Mouse (Mus musculus): ENCODE measurements around the gene Ect2l.

The Ect2l gene

DNA sequence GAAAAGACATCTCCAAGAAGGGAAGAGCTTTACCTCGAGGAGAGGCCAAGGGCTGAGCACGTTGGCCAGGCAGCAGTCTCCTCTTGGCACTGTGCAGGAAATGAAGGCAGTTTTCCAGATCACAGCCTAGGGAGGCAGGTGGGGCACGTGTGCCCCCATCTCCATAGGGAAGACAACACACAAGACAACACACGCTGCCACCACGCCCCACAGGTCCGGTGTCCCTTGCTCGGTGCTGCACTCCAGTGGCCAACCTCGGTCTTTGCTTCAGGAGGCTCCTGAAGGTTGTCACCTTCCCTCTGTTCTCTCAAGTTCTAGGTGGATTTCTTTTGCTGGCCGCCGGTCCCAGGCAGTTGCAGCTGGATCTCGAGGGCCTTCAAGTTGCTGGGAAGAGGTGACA lies at the start of gene Ect2l:
TSS of gene Ect2l (minus strand) at position 165 of the 400 bp plus-strand sequence.
- in situ Hi-C loops (cut with MboI, MseI) = loop anchor here (5.0 kb wide), 2 partner anchors 468 to 473 kb away; no protein-coding TSS in a partner anchor

DNA sequence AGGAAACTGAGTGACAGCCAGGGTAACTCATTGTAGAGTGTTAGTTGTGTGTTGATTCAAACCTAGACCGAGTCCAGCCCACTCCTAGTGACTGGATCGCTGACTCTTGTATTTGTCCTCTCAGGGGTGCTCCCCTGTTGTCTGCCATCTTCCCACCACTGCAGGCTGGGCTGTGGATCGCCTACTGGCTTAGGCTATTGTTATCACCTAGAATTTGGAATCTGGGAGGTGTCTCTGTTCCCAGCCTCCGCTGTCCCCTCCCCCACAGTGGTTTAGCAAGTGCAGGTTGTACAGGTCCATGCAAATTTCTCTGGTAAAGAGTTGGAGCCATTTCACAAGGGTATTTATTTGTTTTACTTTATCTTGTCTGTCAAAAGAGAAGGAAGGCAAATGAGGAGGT lies 40.7 kb upstream of the Ect2l start:
- in situ Hi-C loops (cut with MboI, MseI) = no loop called here

DNA sequence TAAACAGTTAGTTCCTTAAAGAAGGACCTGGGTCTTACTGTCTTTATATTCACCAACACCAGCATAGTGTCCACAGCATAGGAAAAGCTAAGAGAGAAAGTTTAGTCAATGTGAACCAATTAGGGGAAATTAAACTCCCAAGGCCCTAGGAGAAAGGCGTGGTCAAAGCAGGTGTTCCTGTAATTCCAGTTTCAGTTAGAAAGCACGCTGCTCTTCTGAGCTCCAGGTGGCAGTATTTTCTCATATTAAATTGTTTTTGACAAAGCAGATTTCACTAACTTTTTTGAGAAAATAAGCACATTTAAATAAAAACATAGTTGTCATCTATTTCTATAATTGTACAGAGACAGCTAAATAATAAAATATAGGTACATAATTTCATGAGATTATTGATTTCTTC lies 32.9 kb upstream of the Ect2l start:
- in situ Hi-C loops (cut with MboI, MseI) = no loop called here

DNA sequence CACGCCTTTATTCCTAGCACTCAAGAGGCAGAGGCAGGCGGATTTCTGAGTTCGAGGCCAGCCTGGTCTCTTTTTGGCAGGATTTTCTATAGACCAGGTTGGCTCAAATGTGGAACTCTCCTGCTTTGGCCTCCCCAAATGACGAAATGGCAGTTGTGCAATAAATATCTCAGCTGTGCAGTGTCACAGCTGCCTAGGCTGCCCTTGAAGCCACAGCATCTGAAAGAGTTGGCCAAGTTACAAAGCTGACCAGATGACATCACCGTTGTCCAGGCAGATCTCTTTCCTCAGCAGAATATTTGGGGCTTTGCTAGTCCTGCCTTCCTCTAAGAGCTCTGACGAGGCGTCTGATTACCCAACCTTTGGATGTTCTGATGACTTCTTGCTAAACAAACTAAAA lies 26.5 kb upstream of the Ect2l start:
- in situ Hi-C loops (cut with MboI, MseI) = no loop called here

DNA sequence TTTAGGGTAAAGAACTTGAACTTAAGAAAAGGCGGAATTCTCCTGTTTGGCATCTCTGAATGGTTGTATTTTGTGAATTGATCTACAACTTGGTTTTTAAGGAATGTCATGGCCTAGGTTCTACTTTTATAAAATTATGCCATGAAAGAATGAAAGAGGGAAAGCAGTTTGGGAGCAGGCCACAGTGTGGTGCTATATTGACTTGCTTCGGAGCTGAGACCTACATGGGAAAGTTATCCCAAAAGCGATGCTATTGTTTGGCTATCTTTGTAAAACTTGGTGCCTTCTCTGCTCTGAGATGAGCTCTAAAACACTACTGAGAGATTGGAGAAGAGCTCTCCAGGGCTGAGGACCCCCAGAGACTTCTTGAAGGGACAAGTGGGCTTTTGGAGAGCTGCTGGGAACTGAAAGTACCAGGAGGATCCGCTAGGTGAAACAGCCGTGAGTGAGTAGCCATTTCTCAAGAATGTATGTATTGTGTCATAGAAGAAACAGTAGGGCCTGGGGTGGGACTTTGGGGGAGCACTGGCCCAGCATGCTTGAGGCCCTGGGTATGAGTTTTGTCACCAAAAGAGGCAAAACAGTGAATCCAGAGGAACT lies 25.7 kb upstream of the Ect2l start:
- in situ Hi-C loops (cut with MboI, MseI) = no loop called here

DNA sequence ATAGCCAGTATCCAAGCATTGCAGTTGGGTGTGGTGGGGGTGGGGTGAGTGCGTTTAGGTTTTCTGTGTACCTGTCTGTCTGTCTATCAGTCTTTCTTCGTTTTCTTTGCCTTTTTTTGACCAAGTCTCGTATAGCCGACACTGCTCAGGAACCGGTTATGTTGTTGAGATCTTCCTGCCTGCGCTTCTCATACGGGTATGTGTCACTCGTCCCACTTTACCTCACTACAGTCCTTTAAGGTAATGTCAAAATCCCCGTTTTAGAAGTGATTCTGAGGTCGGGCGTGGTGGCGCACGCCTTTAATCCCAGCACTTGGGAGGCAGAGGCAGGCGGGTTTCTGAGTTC lies 24.7 kb upstream of the Ect2l start:
- in situ Hi-C loops (cut with MboI, MseI) = no loop called here

DNA sequence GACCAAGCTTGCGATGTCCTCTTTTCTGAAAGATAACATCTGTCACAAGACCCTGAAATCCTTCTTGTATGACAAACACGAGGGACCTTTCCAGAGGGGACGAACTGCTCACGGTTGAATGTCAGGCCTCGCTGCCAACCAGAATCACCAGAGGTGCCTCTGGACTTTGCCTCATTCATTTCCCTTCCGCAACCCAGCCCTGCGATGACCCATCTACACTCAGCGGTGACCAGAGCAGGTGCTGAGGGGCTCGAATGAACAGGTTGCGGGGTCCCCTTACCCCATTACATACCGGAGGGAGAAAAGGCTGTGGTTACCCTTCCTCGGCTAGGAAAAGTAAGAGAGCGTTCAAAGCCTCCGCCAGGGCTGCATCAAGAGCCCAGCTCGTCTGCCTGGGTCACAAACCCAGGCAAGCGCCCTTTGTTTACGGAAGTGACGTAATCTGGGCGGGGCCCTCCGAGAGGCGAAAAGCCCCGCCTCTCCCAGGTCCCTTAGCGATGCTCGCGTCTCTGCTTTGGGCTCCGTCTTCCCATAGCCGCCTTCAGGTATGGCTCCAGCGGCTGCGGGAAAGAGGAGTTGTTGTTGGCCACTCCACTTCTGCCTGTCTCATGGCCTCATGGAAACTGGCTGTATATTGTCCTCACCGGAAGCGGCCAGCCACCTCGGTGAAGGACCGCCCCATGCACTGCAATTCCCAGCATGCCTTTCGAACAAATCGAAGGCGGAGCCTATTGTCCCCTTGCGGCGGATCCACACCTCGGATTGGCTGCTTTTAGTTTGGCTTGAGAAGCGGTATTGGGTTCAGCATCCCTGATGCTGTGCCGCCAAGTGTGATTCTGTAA lies 24.1 kb upstream of the Ect2l start, which contains the start of gene Ccdc28a:
TSS of gene Ccdc28a (minus strand) at position 439 of the 842 bp plus-strand sequence.
- in situ Hi-C loops (cut with MboI, MseI) = no loop called here

DNA sequence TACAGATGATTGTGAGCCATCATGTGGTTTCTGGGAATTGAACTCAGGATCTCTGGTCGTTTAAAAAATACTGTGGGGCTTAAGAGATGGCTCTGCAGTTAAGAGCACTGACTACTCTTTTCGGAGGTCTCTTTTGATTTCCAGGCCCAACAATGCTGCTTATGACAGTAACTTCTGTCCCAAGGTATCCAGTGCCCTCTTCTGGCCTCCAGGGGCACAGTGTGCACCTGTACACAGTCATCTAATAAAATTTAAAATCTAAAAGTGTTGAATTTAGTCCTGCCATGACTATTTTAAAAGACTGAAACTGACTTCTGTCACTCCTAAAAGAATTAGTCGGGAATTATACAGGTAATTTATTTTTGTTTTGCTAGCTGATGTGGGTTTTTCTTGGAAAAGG lies 23.2 kb upstream of the Ect2l start:
- in situ Hi-C loops (cut with MboI, MseI) = no loop called here

DNA sequence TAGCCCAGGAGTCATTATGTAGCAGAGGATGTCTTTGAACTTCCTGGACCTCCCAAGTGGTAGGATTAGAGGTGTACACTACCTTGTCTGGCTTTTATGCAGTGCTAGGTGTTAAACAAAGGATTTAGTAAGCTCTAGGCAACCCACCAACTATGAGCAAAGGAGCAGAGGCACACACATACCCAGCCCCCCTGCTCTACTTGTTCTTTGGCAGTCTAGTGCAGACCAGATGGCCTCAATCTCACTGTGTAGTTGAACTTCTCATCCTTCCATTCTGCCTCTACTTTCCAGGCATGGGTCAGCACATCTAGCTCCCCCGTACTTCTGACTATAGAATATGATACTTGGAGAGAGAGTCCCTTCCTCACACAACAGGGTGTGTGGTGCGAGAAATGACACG lies 13.7 kb upstream of the Ect2l start:
- in situ Hi-C loops (cut with MboI, MseI) = no loop called here

DNA sequence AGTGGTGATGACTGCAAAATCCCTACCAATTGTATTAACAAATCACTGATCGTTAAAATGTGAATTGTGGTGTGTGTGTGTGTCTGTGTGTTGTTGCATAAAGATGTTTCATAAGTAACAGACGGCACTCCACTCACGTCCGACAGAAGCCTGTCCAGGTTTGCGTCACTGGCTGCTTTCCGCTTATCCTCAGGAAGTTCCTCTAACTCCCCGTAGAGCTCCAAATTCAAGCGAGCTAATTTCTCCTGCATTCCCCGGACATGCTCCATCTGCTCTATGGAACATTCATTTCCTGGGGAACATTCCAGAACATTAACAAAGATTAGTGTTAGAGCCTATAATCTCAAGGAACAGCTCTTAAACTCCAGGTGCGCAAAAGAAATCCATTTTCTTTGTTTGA lies 8.7 kb upstream of the Ect2l start:
- in situ Hi-C loops (cut with MboI, MseI) = no loop called here

DNA sequence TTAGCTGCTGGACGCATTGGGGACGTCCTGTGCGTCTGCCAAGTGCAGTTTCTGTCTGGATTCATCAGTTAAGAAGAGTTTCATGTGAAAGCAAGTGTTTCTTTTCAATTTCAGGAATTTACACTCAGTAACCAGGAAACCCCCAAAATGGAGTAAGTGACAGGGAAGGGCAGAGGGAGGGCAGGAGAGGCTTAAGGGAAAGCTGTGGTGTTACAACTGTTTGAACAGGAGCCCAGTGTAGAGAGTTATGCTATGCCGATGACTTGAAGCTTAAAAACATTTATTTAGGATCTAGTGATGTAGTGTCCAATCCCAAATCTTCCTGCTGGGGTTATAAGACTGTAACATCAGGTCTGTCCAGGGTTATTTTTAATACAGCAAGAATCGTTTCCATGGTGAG lies 3.4 kb upstream of the Ect2l start:
- in situ Hi-C loops (cut with MboI, MseI) = loop anchor here (5.0 kb wide), 2 partner anchors 472 to 477 kb away; no protein-coding TSS in a partner anchor

DNA sequence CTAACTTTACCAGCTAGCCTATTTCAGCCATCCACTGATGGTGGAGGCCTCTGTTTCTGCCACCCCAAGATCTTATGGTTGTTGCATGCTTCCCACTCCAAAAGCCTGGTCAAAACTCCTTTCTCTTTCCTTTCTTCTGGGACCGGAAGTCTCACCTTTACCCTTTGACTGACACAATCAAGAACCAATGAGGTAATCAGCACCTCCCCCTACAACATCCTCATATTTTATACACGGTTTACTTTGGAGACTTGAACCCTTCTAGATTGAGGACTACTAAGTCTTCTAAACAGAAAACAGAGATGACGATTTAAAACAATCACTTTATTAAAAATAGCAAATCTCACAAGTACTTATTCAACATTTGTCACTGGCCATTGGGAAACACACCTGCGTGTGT lies 2.7 kb upstream of the Ect2l start:
- in situ Hi-C loops (cut with MboI, MseI) = loop anchor here (5.0 kb wide), 2 partner anchors 471 to 476 kb away; no protein-coding TSS in a partner anchor

DNA sequence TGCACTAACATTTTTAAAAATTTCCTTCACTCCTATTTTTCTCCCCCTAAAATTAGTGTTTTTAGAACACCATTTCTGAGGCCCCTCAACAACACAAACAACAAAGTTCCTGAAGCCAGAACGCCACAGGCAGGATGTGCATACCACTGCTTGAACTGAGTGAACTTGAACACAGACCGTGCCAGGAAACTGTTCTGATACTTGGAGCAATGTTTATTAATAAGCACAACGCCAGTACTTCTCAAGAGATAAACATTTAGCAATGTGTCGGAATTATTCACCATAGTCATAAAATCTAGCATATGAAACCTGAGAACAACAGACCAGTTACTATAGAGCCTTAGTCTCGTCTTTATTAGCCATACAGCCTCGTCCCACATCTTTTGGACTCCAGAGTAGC lies 571 bp downstream of the Ect2l start:
- in situ Hi-C loops (cut with MboI, MseI) = loop anchor here (5.0 kb wide), 2 partner anchors 468 to 473 kb away; no protein-coding TSS in a partner anchor

DNA sequence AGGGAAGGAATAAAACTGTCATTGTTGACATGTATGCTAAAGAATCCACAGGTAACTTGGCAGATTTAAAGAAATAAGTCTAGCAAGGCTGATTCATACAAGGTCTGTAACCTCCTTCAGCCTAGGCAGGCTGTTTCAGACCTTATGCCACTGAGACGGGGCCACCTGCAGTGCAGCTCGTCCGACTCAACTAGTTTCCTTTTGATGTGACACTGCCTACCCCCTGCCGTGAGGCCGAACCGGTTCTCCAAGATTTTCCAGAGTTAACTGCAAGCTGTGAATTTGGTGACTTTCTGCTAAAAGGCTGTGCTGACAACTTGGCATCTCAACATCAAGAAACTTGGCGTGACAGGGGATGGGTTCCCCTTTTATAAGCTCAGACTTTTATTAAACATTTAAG lies 6.6 kb downstream of the Ect2l start:
- in situ Hi-C loops (cut with MboI, MseI) = loop anchor here in 1 of 2 experiments (5.0 kb wide), 1 partner anchor 152 kb away; no protein-coding TSS in a partner anchor

DNA sequence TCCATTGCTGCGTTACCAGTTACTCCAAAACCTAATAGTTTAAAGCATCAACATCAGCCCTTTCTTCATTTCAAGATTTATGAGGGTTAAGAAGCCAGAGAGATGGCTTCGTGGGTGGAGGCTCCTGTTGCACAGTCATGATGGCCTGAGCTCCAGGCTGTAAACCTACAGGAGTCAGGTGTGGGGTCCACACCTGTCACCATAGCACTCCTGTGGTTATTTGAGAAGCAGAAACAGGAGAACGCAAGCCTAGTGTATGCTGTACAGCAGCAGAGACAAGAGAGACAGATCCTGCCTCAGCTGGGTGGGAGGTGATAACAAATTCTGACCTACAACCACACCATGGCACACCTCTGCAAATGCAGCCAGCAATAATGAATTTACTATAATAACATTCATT lies 8.3 kb downstream of the Ect2l start:
- in situ Hi-C loops (cut with MboI, MseI) = loop anchor here in 1 of 2 experiments (5.0 kb wide), 1 partner anchor 150 kb away; no protein-coding TSS in a partner anchor

DNA sequence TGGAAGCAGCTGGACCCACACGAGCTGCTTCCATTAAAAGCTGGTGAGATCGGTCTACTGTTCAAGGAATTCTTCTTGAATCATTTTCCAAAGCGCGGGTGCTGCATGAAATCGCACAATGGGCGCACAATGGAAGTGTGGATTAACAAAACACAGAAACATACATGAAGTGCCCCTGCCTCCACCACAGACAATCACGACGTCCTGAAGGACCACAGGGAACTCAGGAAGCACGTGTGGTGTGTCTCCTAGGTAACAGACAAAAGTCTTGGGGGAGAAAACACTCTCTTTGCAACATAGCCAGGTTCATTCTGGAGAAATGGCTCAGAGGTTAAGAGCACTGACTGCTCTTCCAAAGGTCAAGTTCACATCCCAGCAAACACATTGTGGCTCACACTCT lies 10.0 kb downstream of the Ect2l start:
- in situ Hi-C loops (cut with MboI, MseI) = loop anchor here in 1 of 2 experiments (5.0 kb wide), 1 partner anchor 148 kb away; no protein-coding TSS in a partner anchor

DNA sequence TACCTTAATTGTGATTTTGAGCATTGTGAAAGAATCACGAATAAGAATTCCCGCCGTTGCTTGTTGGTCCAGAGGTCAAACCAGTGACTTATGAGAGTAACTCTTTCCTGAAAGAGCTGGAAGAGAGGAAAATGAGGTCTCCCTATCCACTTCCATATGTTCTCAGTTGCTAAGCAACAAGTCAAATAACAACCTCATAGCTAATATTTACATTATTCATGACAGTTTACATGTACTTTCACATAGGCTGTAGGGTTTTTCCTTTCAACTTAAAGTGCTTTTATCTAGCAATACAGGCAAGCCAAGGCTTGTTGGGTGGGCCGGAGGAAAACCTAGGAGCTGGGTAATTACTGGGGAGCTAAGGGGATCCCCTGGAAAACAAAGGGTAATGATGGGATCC lies 10.8 kb downstream of the Ect2l start:
- in situ Hi-C loops (cut with MboI, MseI) = loop anchor here in 1 of 2 experiments (5.0 kb wide), 1 partner anchor 148 kb away; no protein-coding TSS in a partner anchor

DNA sequence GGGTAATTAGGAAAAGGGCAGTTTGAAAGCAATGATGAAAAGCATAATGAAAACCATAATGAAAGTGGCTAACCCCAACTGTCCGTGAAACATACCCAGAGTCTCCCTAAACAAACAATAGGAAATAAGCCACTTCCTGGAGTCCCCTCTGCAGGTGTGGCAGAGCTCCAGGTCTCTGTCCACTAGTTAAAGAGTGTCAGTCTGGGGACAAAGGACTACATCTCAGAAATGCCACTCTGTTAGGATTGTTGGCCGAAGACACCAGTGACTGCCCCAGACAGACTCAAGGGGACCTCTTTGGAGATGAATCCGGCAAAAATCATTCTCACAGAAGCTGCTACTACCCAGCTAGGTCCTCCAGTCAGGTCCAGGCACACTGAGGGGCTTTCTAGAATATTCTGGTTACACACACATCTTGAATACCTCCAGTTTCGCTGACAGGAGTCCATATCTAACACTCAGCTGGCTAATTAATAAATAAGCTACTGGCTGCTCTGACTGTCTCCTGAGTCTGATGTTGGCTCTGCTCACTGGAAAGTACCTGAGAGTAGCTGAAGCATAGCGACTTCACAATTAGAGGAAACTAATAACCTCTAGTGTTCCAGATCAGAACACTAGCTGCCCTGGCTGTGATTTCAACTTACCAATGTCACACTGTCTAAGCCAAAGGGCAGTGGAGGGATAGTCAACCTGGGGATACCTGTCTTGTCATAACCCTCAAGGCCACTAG lies 12.2 kb downstream of the Ect2l start:
- in situ Hi-C loops (cut with MboI, MseI) = no loop called here

DNA sequence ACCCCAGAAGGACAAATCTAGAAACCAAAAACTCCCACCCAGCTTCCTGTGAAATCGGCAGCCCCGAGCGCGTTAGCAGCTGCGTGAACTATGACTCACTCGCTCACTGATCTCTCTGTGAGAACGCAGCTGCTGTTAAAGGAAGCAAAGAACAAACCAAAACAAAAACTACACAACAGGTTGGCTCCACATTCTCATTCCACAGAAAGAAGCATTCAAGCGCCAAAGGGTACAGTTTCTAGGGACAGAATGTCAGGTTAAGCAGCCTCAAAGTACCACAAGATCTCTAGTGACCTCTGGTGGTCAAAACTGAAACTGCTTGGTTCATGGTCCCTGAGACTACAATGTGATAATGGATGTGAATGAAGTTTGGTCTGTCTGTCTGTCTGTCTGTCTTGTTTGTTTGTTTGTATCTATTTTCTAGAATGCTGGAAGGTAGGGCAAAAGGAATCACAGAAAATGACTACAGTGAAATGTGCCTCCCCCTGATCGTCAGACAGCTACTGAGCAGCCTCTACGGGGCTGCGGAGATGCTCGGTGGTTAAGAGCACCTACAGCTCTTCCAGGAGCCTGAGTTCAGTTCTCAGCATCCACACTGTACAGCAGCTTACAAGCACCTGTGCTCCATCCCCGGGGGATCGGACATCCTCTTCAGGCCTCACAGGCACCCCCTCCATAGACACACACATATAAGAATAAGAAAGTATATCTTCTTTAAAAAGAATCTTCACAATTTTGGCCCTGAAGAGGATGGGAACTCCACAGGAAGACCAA lies 13.3 kb downstream of the Ect2l start:
- in situ Hi-C loops (cut with MboI, MseI) = no loop called here

DNA sequence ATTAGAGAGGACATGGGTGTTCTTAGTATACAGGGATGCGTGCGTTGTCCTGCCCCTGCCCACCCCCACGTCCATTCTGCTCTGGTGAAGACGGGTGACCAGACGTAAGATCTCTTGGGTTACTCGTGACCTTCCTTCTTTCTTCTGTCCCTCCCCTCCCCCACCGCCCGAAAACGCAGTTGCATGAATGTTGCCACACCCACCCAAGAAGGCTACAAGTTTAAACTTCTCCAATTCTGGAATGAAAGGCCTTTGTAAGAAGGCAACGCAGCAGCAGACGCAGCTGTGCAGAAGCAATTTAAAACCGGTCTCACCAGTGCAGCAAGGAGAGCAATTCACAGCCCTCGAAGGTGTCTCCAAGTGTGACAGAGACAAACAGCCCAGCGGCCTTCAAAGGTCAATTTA lies 16.0 kb downstream of the Ect2l start:
- in situ Hi-C loops (cut with MboI, MseI) = loop anchor here in 1 of 2 experiments (5.0 kb wide), 1 partner anchor 132 kb away; no protein-coding TSS in a partner anchor

DNA sequence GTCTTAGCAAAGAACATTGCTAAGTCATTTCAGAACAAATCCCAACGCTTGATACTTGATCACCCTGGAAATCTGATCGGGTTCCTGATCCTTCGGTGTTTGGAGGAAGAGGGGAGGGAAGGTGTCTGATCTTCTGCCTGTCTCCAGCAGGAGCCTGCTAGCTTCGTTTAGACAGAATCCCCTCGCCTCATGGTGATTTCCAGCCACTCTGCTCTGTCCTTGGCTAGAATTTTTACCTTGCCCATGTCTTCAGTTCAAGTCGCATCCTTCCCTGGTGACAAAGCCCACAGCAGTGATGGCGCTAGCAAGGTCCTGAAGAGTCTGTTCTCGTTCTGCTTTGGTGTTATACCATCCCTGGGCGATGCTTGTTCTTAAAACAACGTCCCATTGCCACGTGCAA lies 16.5 kb downstream of the Ect2l start:
- in situ Hi-C loops (cut with MboI, MseI) = loop anchor here in 1 of 2 experiments (5.0 kb wide), 1 partner anchor 132 kb away; no protein-coding TSS in a partner anchor
